Comparison of ENCODE assay signal across 8 mouse cellular contexts in genomic region chr15:98893940-98894745, GRCm38 (mm10). TPM values are rescaled to one million over a fixed set of nuclear protein-coding genes. Genes with fewer than 3 reads are reported as not detected.
A peak's percentile ranks its signal among the peaks of the same experiment; 100 is the strongest.
DNase-seq lines count a peak whose midpoint lies in the region; ATAC-seq and TF ChIP-seq lines count a peak whose summit lies in the region.

TSS of gene Rhebl1 (minus strand) at chr15:98894540.

- peaks cover 1% of the 10 kb centered on the region; the same call in 1 of the 2 replicates for H3K27me3 ChIP-seq in cerebellum, adult 2 months (ENCODE audit: control insufficient read depth, insufficient read depth, low read length)
- H3K27me3 ChIP-seq in heart, embryonic 11.5 days (ENCODE audit: control insufficient read depth, insufficient read depth, low read length): peaks cover 59% of the 10 kb centered on the region
- 0 out of 2 replicates have a peak, but pooled peaks cover 2% of the 10 kb centered on the region for H3K27me3 ChIP-seq in splenic B cell, adult 2 months (ENCODE audit: control insufficient read depth, insufficient read depth, low read length, poor library complexity, severe bottlenecking)

- WGBS in cerebellum, adult 2 months: under 1% methylated on average over 77 of the region's 77 CpGs
- WGBS in heart, embryonic 11.5 days (ENCODE audit: insufficient replicate concordance): 1% methylated on average over 77 of the region's 77 CpGs
- WGBS in macrophage (ENCODE audit: missing documents): 1% methylated on average over 77 of the region's 77 CpGs

- H3K27ac ChIP-seq in cerebellum, adult 2 months (ENCODE audit: insufficient read depth, low read length): no peak within 1 kb of the TSS
- peak within 1 kb of the TSS; percentile 87 for H3K27ac ChIP-seq in heart, embryonic 11.5 days (ENCODE audit: low read depth, low read length)
- no peak within 1 kb of the TSS for H3K27ac ChIP-seq in macrophage

- no peak for ATAC-seq in heart, embryonic 11.5 days (replicated peaks; ENCODE audit: insufficient number of reproducible peaks, low FRiP score, low TSS enrichment)

- peak within 1 kb of the TSS; percentile 100 for H3K4me2 ChIP-seq in heart, embryonic 11.5 days

- peak; percentile 60 to 63 for DNase-seq in cerebellum, adult 2 months
- DNase-seq in cerebellum, adult 9-10 months: no peak
- DNase-seq in A20 (ENCODE audit: low read depth, low spot score): peak; percentile 41
- DNase-seq in brain, embryonic 14.5 days (ENCODE audit: low read depth): peak; percentile 39
- peak; percentile 49 to 69 for DNase-seq in kidney, postnatal 25 days
- peak; percentile 38 for DNase-seq in splenic B cell, adult 2 months (ENCODE audit: low read depth, low spot score)

- H3K79me2 ChIP-seq in macrophage (ENCODE audit: inconsistent target): no peaks in the 10 kb centered on the region

- H3K9ac ChIP-seq in heart, embryonic 11.5 days (ENCODE audit: low read depth, low read length): peak within 1 kb of the TSS; percentile 74

- no peaks in the 10 kb centered on the region for H3K36me3 ChIP-seq in heart, embryonic 11.5 days (ENCODE audit: control insufficient read depth, insufficient read depth, low read length)
- H3K36me3 ChIP-seq in macrophage (ENCODE audit: inconsistent target): no peaks in the 10 kb centered on the region
- H3K36me3 ChIP-seq in splenic B cell, adult 2 months (ENCODE audit: control insufficient read depth, insufficient read depth, low read length, poor library complexity, severe bottlenecking): no peaks in the 10 kb centered on the region

- TF ChIP-seq CTCF in cerebellum, adult 2 months (IDR thresholded peaks at IDR 0.05; ENCODE audit: borderline replicate concordance, insufficient read depth, low read depth, low read length): no peak
- no peak for TF ChIP-seq CTCF in brain, embryonic 14.5 days (IDR thresholded peaks at IDR 0.05; ENCODE audit: borderline replicate concordance, extremely low read depth, insufficient read depth, insufficient read length)

- no peaks in the 10 kb centered on the region for H3K9me3 ChIP-seq in heart, embryonic 11.5 days (replicated peaks; ENCODE audit: control insufficient read depth, low read length)

- no peak for TF ChIP-seq POLR2A in cerebellum, adult 2 months (IDR thresholded peaks at IDR 0.05; ENCODE audit: borderline replicate concordance, insufficient read depth, low read length)
- TF ChIP-seq POLR2A in brain, embryonic 14.5 days (IDR thresholded peaks at IDR 0.05; ENCODE audit: borderline replicate concordance, extremely low read depth, insufficient read depth, insufficient read length, poor library complexity, severe bottlenecking): no peak

- peaks cover 6% of the 10 kb centered on the region for H3K4me1 ChIP-seq in cerebellum, adult 2 months (ENCODE audit: control insufficient read depth, insufficient read depth, low read length)
- H3K4me1 ChIP-seq in heart, embryonic 11.5 days (ENCODE audit: control insufficient read depth, insufficient read depth, low read length): peaks cover 48% of the 10 kb centered on the region

- H3K4me3 ChIP-seq in cerebellum, adult 2 months (replicated peaks; ENCODE audit: insufficient read depth, low read depth, low read length): peak within 1 kb of the TSS; percentile 36
- H3K4me3 ChIP-seq in heart, embryonic 11.5 days (ENCODE audit: low read depth, low read length): peak within 1 kb of the TSS; percentile 61
- peak within 1 kb of the TSS; percentile 22; the same call in 1 of the 2 replicates for H3K4me3 ChIP-seq in macrophage (ENCODE audit: inconsistent target)

RNA-seq across cellular contexts. Expression of gene Rhebl1, which starts in this region (rescaled TPM):
- polyA plus RNA-seq in cerebellum, adult 2 months (2012; rRNA removed): 18.7 and 19.8 TPM in 2 replicates
- 24.6 and 40.8 TPM in 2 replicates for polyA plus RNA-seq in brain, embryonic 14.5 days (2012; rRNA removed)
- polyA plus RNA-seq in heart, embryonic 11.5 days (2014; fragmentation: Nextera tagmentation; extraction: Ambion mirVana): 6.5 and 8.8 TPM in 2 replicates
- total RNA-seq in macrophage (2018; cell fraction: chromatin; rRNA removed): 1 to 10 TPM in 20 of 26 experiments, under 1 TPM in 2, not detected in 4; 0.37 to 8.0 (median 2.5) TPM
- 1 to 10 TPM in 21 of 26 experiments, under 1 TPM in 5; 0.51 to 2.0 (median 1.3) TPM for total RNA-seq in macrophage (2018; cell fraction: cytosol; rRNA removed)
- total RNA-seq in macrophage (2018; cell fraction: nucleus; rRNA removed): 1 to 10 TPM in 18 of 26 experiments, under 1 TPM in 5, not detected in 3; 0.56 to 4.5 (median 2.0) TPM
- polyA plus RNA-seq in macrophage (2018): 0.52 to 3.0 TPM (median 2.4 TPM) in 3 replicates
